Mouse (Mus musculus) C2C12 (cell line): ENCODE results near the gene D930020B18Rik. TPM values are rescaled to one million over a fixed set of nuclear protein-coding genes. Genes with fewer than 3 reads are reported as not detected.

Source experiments
- H3K27me3 ChIP-seq: one replicate; pipeline ENCODE4 v1.6.1; 2011; ENCODE audit not compliant: control insufficient read depth, insufficient read depth, insufficient read length
- H3K36me3 ChIP-seq: one replicate; pipeline ENCODE4 v1.6.1; 2011; ENCODE audit not compliant: control insufficient read depth, insufficient read depth
- H3K4me3 ChIP-seq: one replicate; pipeline ENCODE4 v1.5.1; 2011; ENCODE audit warnings: mild to moderate bottlenecking, control low read depth; ENCODE audit not compliant: poor library complexity, insufficient read depth, severe bottlenecking
- H3K79me2 ChIP-seq: one replicate; pipeline ENCODE4 v1.6.1; 2011; ENCODE audit not compliant: control insufficient read depth, insufficient read depth
- H3K79me3 ChIP-seq: one replicate; pipeline ENCODE4 v1.6.1; 2011; ENCODE audit warnings: low read depth, control low read depth
- H3ac ChIP-seq: one replicate; pipeline ENCODE3; 2011; ENCODE audit warnings: low read depth; ENCODE audit not compliant: control insufficient read depth, insufficient read length
- CEBPB ChIP-seq: IDR thresholded peaks from one replicate; pipeline ENCODE4 v1.6.1; 2011; ENCODE audit warnings: low read depth, mild to moderate bottlenecking, control low read depth, moderate library complexity
- CTCF ChIP-seq: IDR thresholded peaks from one replicate; pipeline ENCODE4 v1.5.1; 2011; ENCODE audit not compliant: control insufficient read depth, insufficient read depth, insufficient read length
- FOSL1 ChIP-seq: IDR thresholded peaks from one replicate; pipeline ENCODE4 v1.8.0; 2011; ENCODE audit warnings: mild to moderate bottlenecking, low read length; ENCODE audit not compliant: poor library complexity, insufficient read depth, severe bottlenecking
- MAX ChIP-seq: IDR thresholded peaks from one replicate; pipeline ENCODE4 v1.6.1; 2011; ENCODE audit warnings: mild to moderate bottlenecking, control low read depth
- MYOD1 ChIP-seq: IDR thresholded peaks from one replicate; pipeline ENCODE4 v1.6.1; 2011; ENCODE audit warnings: low read depth; ENCODE audit not compliant: control insufficient read depth, insufficient read length
- MYOG ChIP-seq: IDR thresholded peaks from one replicate; pipeline ENCODE4 v1.6.1; 2011; ENCODE audit not compliant: control insufficient read depth, insufficient read length; ENCODE audit errors: extremely low read depth
- USF1 ChIP-seq: IDR thresholded peaks from one replicate; pipeline ENCODE4 v1.6.1; 2011; ENCODE audit warnings: low read depth, mild to moderate bottlenecking, control low read depth, moderate library complexity
- microRNA-seq: library from miRNA; unstranded; fragments of <30 nt; microRNA quantifications from one replicate; pipeline ENCODE4, GENCODE M21; 2019; ENCODE audit warnings: borderline microRNAs expressed
- polyA plus RNA-seq: library from polyadenylated mRNA; unstranded; fragments of >200 nt; fragmentation: generic; extraction: Trizol; gene quantifications from one replicate; pipeline ENCODE4 v1.2.1, GENCODE M21; 2012; ENCODE audit warnings: missing spikeins

Gene D930020B18Rik
- polyA plus RNA-seq, 1 experiment = not detected

GRCm38 (mm10) chr10:121732542-121732941, 91.2 kb downstream of the D930020B18Rik start:
- TF ChIP-seq CTCF (no peak), MYOG (no peak), USF1 (no peak), MYOD1 (no peak), MAX (no peak), CEBPB (no peak), FOSL1 (no peak)
- Histone ChIP-seq H3K79me2 (no peaks in the 10 kb centered on the region), H3ac (no peak overlapping the region), H3K4me3 (no peak overlapping the region), H3K36me3 (no peaks in the 10 kb centered on the region), H3K27me3 (peaks cover 3% of the 10 kb centered on the region), H3K79me3 (no peaks in the 10 kb centered on the region)

GRCm38 (mm10) chr10:121737256-121737655, 95.9 kb downstream of the D930020B18Rik start:
- H3K27me3 ChIP-seq = peaks cover 3% of the 10 kb centered on the region
- H3K79me2 ChIP-seq = peaks cover 10% of the 10 kb centered on the region
- peaks cover 2% of the 10 kb centered on the region for H3K79me3 ChIP-seq
- no peak overlapping the region for H3K4me3 ChIP-seq
- TF ChIP-seq CEBPB (no peak), MAX (no peak)
- no peak overlapping the region for H3ac ChIP-seq
- no peaks in the 10 kb centered on the region for H3K36me3 ChIP-seq

GRCm38 (mm10) chr10:121739548-121740505, 98.4 kb downstream of the D930020B18Rik start, which contains the start of gene BC048403:
TSS of gene BC048403 (plus strand) at chr10:121739937.
- Histone ChIP-seq H3K79me3 (peaks cover 5% of the 10 kb centered on the region), H3K27me3 (peaks cover 2% of the 10 kb centered on the region), H3K79me2 (peaks cover 10% of the 10 kb centered on the region), H3K36me3 (peaks cover 2% of the 10 kb centered on the region), H3K4me3 (peak within 1 kb of the TSS; percentile 94), H3ac (peak within 1 kb of the TSS; percentile 47)
- no peak for TF ChIP-seq FOSL1
- peak; percentile 69 for TF ChIP-seq USF1
- TF ChIP-seq MAX = peak; percentile 94

- H3K79me3 ChIP-seq = peaks cover 5% of the 10 kb centered on the region
- no peaks in the 10 kb centered on the region for H3K27me3 ChIP-seq
- H3K36me3 ChIP-seq = peaks cover 12% of the 10 kb centered on the region
- H3K79me2 ChIP-seq = peaks cover 10% of the 10 kb centered on the region
- no peak overlapping the region for H3K4me3 ChIP-seq
- no peak for TF ChIP-seq USF1
- TF ChIP-seq FOSL1 = no peak
- TF ChIP-seq MAX = no peak
- no peak for TF ChIP-seq CTCF
- TF ChIP-seq MYOD1 = no peak
- no peak for TF ChIP-seq CEBPB
- TF ChIP-seq MYOG = no peak
- no peak overlapping the region for H3ac ChIP-seq
These were observed 100.9 kb downstream of the D930020B18Rik start for GRCm38 (mm10) chr10:121742336-121742735.

Small RNAs within 50 kb of the gene (microRNA-seq; reads per million reads assigned to microRNA genes)
- gene Gm24330 = not detected

Other genes starting within 250 kb of the D930020B18Rik start
- 8.9 TPM for gene Rassf3, start 165.2 kb upstream of the D930020B18Rik start, polyA plus RNA-seq
- 10.7 TPM for gene Tbk1, start 54.8 kb upstream of the D930020B18Rik start, polyA plus RNA-seq
- gene Xpot, start 15.3 kb upstream of the D930020B18Rik start, polyA plus RNA-seq = 50.6 TPM
- 3.1 TPM for gene BC048403, start 98.3 kb downstream of the D930020B18Rik start, polyA plus RNA-seq